ENCODE assay signal across 8 mouse cellular contexts in genomic region chr7:110706696-110707087, GRCm38 (mm10).
DNase-seq lines count a peak whose midpoint lies in the region.

No protein-coding gene starts in this region.

- DNase-seq in left cerebral cortex, postnatal 4 days = peak; percentile 42
- DNase-seq in left cerebral cortex, adult 8-10 months (ENCODE audit: low spot score in 2 of 2) = no peak
- DNase-seq in adipocyte (ENCODE audit: low spot score) = peak; percentile 79
- DNase-seq in heart, adult 8-10 months (ENCODE audit: low spot score) = peak; percentile 83
- DNase-seq in lung, postnatal 14 days = peak; percentile 70
- no peak for DNase-seq in layer of hippocampus, adult 11-12 months (ENCODE audit: low spot score)
- no peak for DNase-seq in right cerebral cortex, postnatal 25 days
- DNase-seq in embryo, embryonic 10.5 days (ENCODE audit: low spot score) = no peak

- intact Hi-C loops in left cerebral cortex, postnatal 4 days (cut with DNase I) = no loop called here

Comparison
In these comparisons a context has a peak if more than half of its experiments do, and no peak if none do; other contexts are left out.
1. DNase-seq: peak in left cerebral cortex, postnatal 4 days (single experiment), adipocyte (single experiment), heart, adult 8-10 months (single experiment) and lung, postnatal 14 days (single experiment); none in left cerebral cortex, adult 8-10 months (0 of 2), layer of hippocampus, adult 11-12 months (single experiment), right cerebral cortex, postnatal 25 days (single experiment) and embryo, embryonic 10.5 days (single experiment).